Mouse (Mus musculus) forebrain, embryonic 14.5 days (tissue): Measurements from ENCODE around the gene Atf7. TPM values are rescaled to one million over a fixed set of nuclear protein-coding genes. Genes with fewer than 3 reads are reported as not detected.

ENCODE experiments used
- ATAC-seq: fragments of 200-750 bp; cut with Nextera tagmentation; 2 replicates; pipeline ENCODE4 v1.8.0; 2017; ENCODE audit warnings: mild to moderate bottlenecking, moderate library complexity
- DNase-seq: peaks from one replicate; pipeline ENCODE4 v3.0.0-alpha.2; 2015; ENCODE audit warnings: low spot score
- H3K27ac ChIP-seq: fragments of 300-500 bp; sonication (generic); 2 replicates; pipeline ENCODE4 v1.5.1; 2014; ENCODE audit warnings: low read depth, mild to moderate bottlenecking, control low read depth, low read length, moderate library complexity
- H3K27me3 ChIP-seq: fragments of 300-500 bp; sonication (generic); replicated peaks from 2 replicates; pipeline ENCODE4 v1.6.1; 2014; ENCODE audit warnings: low read length, control low read depth, mixed read lengths; ENCODE audit not compliant: control insufficient read depth, insufficient read depth
- H3K36me3 ChIP-seq: fragments of 300-500 bp; sonication (generic); 2 replicates; pipeline ENCODE4 v1.6.1; 2014; ENCODE audit warnings: low read length, control low read depth; ENCODE audit not compliant: control insufficient read depth, insufficient read depth
- H3K4me1 ChIP-seq: fragments of 300-500 bp; sonication (generic); 2 replicates; pipeline ENCODE4 v1.6.1; 2014; ENCODE audit warnings: antibody characterized with exemption, low read length, control low read depth; ENCODE audit not compliant: control insufficient read depth, insufficient read depth
- H3K4me2 ChIP-seq: fragments of 300-500 bp; sonication (generic); 2 replicates; pipeline ENCODE4 v1.6.1; 2014; ENCODE audit warnings: mild to moderate bottlenecking, control low read depth, low read length
- H3K4me3 ChIP-seq: fragments of 300-500 bp; sonication (generic); 2 replicates; pipeline ENCODE4 v1.5.1; 2014; ENCODE audit warnings: low read depth, low read length, control low read depth
- H3K9ac ChIP-seq: fragments of 300-500 bp; sonication (generic); 2 replicates; pipeline ENCODE4 v1.6.1; 2014; ENCODE audit warnings: mild to moderate bottlenecking, low read length, control low read depth, moderate library complexity
- H3K9me3 ChIP-seq: fragments of 300-500 bp; sonication (generic); replicated peaks from 2 replicates; pipeline ENCODE4 v1.6.1; 2016; ENCODE audit warnings: low read length, control low read depth, mixed read lengths; ENCODE audit not compliant: control insufficient read depth
- WGBS: fragments of 180-500 bp; shearing (Covaris S2); extraction: QIAGEN DNeasy Blood & Tissue Kit; methylation state at CpG from one replicate; pipeline ENCODE4 v1.1.7; 2014; 5-methylcytosine and 5-hydroxymethylcytosine counted together
- microRNA counts: library from miRNA; unstranded; fragments of <30 nt; microRNA quantifications from one replicate; lab custom pipeline; 2016
- microRNA-seq: library from miRNA; unstranded; fragments of <30 nt; microRNA quantifications from one replicate; pipeline ENCODE4, GENCODE M21; 2016
- polyA plus RNA-seq: library from polyadenylated mRNA; unstranded; fragments of >200 nt; fragmentation: Nextera tagmentation; extraction: Ambion mirVana; gene quantifications from 2 replicates; pipeline ENCODE4 v1.2.1, GENCODE M21; 2014

The Atf7 gene
- polyA plus RNA-seq, 1 experiment from 2014 or later: 12.6 TPM

DNA sequence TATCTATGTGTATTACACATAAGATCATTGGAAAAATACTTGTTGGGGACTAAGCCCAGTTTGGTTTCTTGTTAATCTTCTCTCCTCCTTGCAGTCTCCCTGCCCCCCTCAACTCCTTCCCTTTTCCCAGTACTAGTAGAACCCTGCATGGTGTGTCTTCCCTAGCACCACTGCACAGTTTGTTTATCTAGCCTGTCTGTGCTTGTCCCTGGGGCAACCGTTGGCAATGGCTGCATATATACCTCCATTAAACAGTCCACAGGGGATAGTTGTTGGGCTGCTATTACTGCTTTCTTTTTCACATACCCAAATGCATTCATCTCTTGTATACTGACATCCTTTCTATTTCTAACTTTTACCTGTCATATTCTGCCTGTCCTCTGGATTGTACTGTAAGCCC lies 137.6 kb downstream of the Atf7 start:
- H3K9ac ChIP-seq: no peak overlapping the region
- DNase-seq: no peak
- WGBS: 91% methylated on average over 1 of the region's 1 CpGs
- no peak overlapping the region for H3K27ac ChIP-seq
- H3K27me3 ChIP-seq: no peaks in the 10 kb centered on the region
- no peak for ATAC-seq
- H3K9me3 ChIP-seq: no peaks in the 10 kb centered on the region
- no peaks in the 10 kb centered on the region for H3K4me1 ChIP-seq
- H3K4me3 ChIP-seq: no peak overlapping the region
- H3K4me2 ChIP-seq: no peak overlapping the region
- peaks cover 89% of the 10 kb centered on the region for H3K36me3 ChIP-seq

DNA sequence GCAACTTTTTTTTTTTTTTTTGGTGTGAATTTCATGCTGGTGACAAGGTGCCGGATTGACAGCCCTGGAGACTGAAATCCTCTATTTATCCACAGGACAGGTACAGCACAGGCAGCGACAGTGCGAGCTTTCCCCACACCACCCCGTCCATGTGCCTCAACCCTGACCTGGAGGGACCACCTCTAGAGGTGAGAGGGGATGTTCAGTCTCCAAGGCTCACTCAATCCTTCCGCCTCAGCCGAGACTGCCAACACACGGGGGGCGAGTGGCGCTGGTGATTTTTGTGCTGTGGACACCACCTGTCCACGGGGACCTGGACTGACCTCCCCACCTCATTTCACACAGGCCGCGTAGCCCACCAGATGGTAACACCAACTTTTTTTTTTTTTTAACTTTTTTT lies 139.4 kb downstream of the Atf7 start:
- H3K27me3 ChIP-seq: no peaks in the 10 kb centered on the region
- H3K9me3 ChIP-seq: no peaks in the 10 kb centered on the region
- 88% methylated on average over 12 of the region's 12 CpGs for WGBS
- DNase-seq (no peak), ATAC-seq (no peak)
- peaks cover 93% of the 10 kb centered on the region for H3K36me3 ChIP-seq
- no peak overlapping the region for H3K4me2 ChIP-seq
- no peaks in the 10 kb centered on the region for H3K4me1 ChIP-seq
- H3K27ac ChIP-seq: no peak overlapping the region
- H3K9ac ChIP-seq: no peak overlapping the region
- no peak overlapping the region for H3K4me3 ChIP-seq

DNA sequence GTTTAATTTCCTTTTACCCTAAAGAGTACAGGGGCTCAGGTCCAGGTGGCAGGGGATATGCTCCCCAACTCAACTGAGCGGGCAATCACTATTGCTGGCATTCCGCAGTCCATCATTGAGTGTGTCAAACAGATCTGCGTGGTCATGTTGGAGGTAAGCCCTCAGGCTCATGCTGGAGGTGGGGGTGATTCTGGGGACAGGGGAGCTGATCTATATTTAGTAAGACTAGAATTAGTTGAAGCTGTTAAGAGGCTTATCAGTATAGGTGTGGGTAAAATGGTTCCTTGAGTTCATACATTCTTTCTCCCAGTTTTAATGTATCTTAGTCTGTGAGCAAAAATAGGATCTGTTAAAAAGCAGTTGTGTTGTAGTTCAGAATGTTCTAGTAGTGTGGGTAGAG lies 142.1 kb downstream of the Atf7 start:
- Histone ChIP-seq H3K9ac (no peak overlapping the region), H3K36me3 (peaks cover 89% of the 10 kb centered on the region), H3K4me2 (no peak overlapping the region), H3K4me1 (no peaks in the 10 kb centered on the region), H3K4me3 (no peak overlapping the region), H3K27me3 (no peaks in the 10 kb centered on the region), H3K9me3 (no peaks in the 10 kb centered on the region), H3K27ac (no peak overlapping the region)
- DNase-seq (no peak), ATAC-seq (no peak)
- WGBS: 92% methylated on average over 3 of the region's 3 CpGs

MicroRNA genes within 50 kb of the gene (microRNA counts, 519-probe panel; counts per million panel counts)
- not detected for microRNA mmu-miR-688 (lab: Ali Mortazavi, UCI)

Small RNA genes within 50 kb of the gene (microRNA-seq; reads per million reads assigned to microRNA genes)
- not detected for gene Mir688

Other genes with a start within 250 kb of the Atf7 start
- 6.6 and 7.0 TPM in 2 replicates for gene Sp1, start 219.3 kb downstream of the Atf7 start, polyA plus RNA-seq
- 0.11 and 0.25 TPM in 2 replicates for gene Amhr2, start 180.1 kb downstream of the Atf7 start, polyA plus RNA-seq
- gene Prr13, start 166.4 kb downstream of the Atf7 start, polyA plus RNA-seq: 103 and 116 TPM in 2 replicates
- 187 and 226 TPM in 2 replicates for gene Pcbp2, start 154.9 kb downstream of the Atf7 start, polyA plus RNA-seq
- gene Gm10337, start 121.7 kb downstream of the Atf7 start, polyA plus RNA-seq: 13.4 TPM in 1 of 2 replicates, not detected in the other
- 28.6 and 36.9 TPM in 2 replicates for gene Map3k12, start 108.4 kb downstream of the Atf7 start, polyA plus RNA-seq
- gene Tarbp2, start 107.3 kb downstream of the Atf7 start, polyA plus RNA-seq: 83.9 and 90.7 TPM in 2 replicates
- 1.3 and 1.4 TPM in 2 replicates for gene Npff, start 100.5 kb downstream of the Atf7 start, polyA plus RNA-seq
- gene Gm28047, start 397 bp downstream of the Atf7 start, polyA plus RNA-seq: not detected in 2 replicates
- 62.4 and 88.3 TPM in 2 replicates for gene Atp5g2, start 46.9 kb upstream of the Atf7 start, polyA plus RNA-seq
- 48.2 and 61.2 TPM in 2 replicates for gene Calcoco1, start 96.7 kb upstream of the Atf7 start, polyA plus RNA-seq